Mouse (Mus musculus) embryonic facial prominence, embryonic 12.5 days (tissue): ENCODE measurements around the gene Dcps. TPM values are rescaled to one million over a fixed set of nuclear protein-coding genes. Genes with fewer than 3 reads are reported as not detected.
A peak's percentile ranks its signal among the peaks of the same experiment; 100 is the strongest.

Experiments
- ATAC-seq: fragments of 200-750 bp; cut with Nextera tagmentation; 2 replicates; pipeline ENCODE4 v1.8.0; 2017; ENCODE audit not compliant: insufficient number of reproducible peaks, insufficient read depth, low FRiP score, low TSS enrichment
- H3K27ac ChIP-seq: fragments of 300-500 bp; sonication (generic); 2 replicates; pipeline ENCODE4 v1.5.1; 2016; ENCODE audit warnings: mild to moderate bottlenecking
- H3K27me3 ChIP-seq: fragments of 300-500 bp; sonication (generic); 2 replicates; pipeline ENCODE4 v1.6.1; 2016; ENCODE audit warnings: mild to moderate bottlenecking, moderate library complexity
- H3K36me3 ChIP-seq: fragments of 300-500 bp; sonication (generic); 2 replicates; pipeline ENCODE4 v1.6.1; 2016; ENCODE audit warnings: mild to moderate bottlenecking
- H3K4me1 ChIP-seq: fragments of 300-500 bp; sonication (generic); 2 replicates; pipeline ENCODE4 v1.6.1; 2016
- H3K4me2 ChIP-seq: fragments of 300-500 bp; sonication (generic); replicated peaks from 2 replicates; pipeline ENCODE4 v1.6.1; 2016; ENCODE audit warnings: mild to moderate bottlenecking, moderate library complexity
- H3K4me3 ChIP-seq: fragments of 300-500 bp; sonication (generic); 2 replicates; pipeline ENCODE4 v1.5.1; 2016; ENCODE audit warnings: mild to moderate bottlenecking
- H3K9ac ChIP-seq: fragments of 300-500 bp; sonication (generic); 2 replicates; pipeline ENCODE4 v1.6.1; 2016; ENCODE audit warnings: mild to moderate bottlenecking, moderate library complexity
- H3K9me3 ChIP-seq: fragments of 300-500 bp; sonication (generic); 2 replicates; pipeline ENCODE4 v1.6.1; 2016; ENCODE audit warnings: mild to moderate bottlenecking, moderate library complexity
- WGBS: fragments of 180-500 bp; shearing (Covaris S2); methylation state at CpG from one replicate; pipeline ENCODE4 v1.1.7; 2016; 5-methylcytosine and 5-hydroxymethylcytosine counted together
- polyA plus RNA-seq: library from polyadenylated mRNA; unstranded; fragments of >200 nt; fragmentation: Nextera tagmentation; extraction: Ambion mirVana; gene quantifications from 2 replicates; pipeline ENCODE4 v1.2.1, GENCODE M21; 2016

Gene Dcps
- polyA plus RNA-seq, 1 experiment from 2014 or later: 77.6 TPM

DNA sequence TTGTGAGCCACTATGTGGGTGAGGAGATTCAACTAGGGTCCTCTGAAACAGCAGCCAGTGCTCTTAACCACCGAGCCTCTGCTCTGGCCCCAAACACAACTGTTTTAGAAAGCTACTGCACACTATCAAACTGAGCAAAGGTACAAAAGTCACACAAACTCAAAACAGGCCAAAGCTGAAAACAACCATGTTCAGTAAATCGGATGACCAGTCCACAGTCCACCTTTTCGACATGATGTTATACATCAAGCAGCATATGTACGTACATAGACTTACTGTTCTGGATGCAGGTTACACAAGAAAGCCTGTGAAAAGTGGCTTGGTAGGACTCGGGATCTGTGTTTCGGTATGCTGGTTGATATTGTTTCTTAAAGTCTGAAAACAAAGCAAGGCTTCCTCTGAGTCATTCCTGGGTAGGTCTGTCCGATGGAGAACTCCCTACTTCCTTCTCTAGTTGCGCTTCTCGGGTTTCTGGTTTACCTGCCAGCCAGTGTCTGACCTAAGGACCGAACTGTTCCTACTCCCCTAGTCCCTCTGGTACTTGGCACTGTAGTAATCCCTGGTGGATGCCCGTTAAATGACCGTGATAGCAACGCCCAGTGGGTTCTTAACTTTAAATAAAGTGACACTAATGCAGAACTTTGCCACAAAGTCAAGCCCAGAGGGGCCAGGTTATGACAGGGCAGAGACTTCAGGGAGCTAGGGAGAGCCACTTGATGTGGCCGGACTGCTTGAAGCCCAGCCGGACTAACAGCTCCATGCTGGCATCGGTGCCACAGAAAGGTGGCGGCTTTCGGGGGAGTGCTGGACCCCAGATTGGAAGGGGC is 23.3 kb upstream of the Dcps start:
- Histone ChIP-seq H3K9ac (peak overlapping the region; percentile 78), H3K4me1 (peaks cover 7% of the 10 kb centered on the region; the same call in 1 of the 2 replicates), H3K9me3 (no peaks in the 10 kb centered on the region), H3K36me3 (no peaks in the 10 kb centered on the region), H3K4me2 (peak overlapping the region; percentile 73), H3K27ac (peak overlapping the region; percentile 46; the same call in 1 of the 2 replicates), H3K27me3 (no peaks in the 10 kb centered on the region), H3K4me3 (peak overlapping the region; percentile 65)
- ATAC-seq: peak; percentile 48
- WGBS: 23% methylated on average over 18 of the region's 18 CpGs

- H3K27me3 ChIP-seq: no peaks in the 10 kb centered on the region
- peaks cover 7% of the 10 kb centered on the region; the same call in 1 of the 2 replicates for H3K4me1 ChIP-seq
- no peak overlapping the region for H3K27ac ChIP-seq
- no peaks in the 10 kb centered on the region for H3K36me3 ChIP-seq
- WGBS: 79% methylated on average over 10 of the region's 10 CpGs
- H3K9me3 ChIP-seq: no peaks in the 10 kb centered on the region
- 0 out of 2 replicates have a peak overlapping the region, but pooled peaks have one; percentile 4 for H3K9ac ChIP-seq
- ATAC-seq: no peak
- no peak overlapping the region for H3K4me3 ChIP-seq
- no peak overlapping the region for H3K4me2 ChIP-seq
These were observed 22.5 kb upstream of the Dcps start for GRCm38 (mm10) chr9:35198351-35198750.

DNA sequence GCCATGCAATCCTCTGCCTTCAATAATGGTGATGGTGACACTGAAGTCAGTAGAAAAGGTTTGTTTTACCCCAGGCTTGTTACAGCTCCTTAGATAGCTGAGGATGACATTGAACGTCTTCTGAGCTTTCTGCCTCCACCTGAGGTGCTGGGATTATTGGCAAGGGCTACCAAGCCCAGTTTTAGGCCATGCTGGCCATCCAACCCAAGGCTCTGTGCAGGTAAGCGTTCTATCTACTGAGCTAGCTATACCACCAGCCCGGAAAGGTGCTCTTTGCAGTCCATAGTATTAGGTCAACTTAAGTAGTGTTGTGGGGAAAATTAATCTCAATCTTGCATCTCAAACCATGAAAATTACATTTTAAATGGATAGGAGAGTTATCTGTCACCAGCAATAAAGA is 21.8 kb upstream of the Dcps start:
- Histone ChIP-seq H3K27ac (no peak overlapping the region), H3K4me3 (no peak overlapping the region), H3K4me1 (peaks cover 7% of the 10 kb centered on the region; the same call in 1 of the 2 replicates), H3K4me2 (no peak overlapping the region), H3K27me3 (no peaks in the 10 kb centered on the region), H3K9me3 (no peaks in the 10 kb centered on the region), H3K9ac (no peak overlapping the region), H3K36me3 (no peaks in the 10 kb centered on the region)
- ATAC-seq: no peak
- 91% methylated on average over 3 of the region's 3 CpGs for WGBS

DNA sequence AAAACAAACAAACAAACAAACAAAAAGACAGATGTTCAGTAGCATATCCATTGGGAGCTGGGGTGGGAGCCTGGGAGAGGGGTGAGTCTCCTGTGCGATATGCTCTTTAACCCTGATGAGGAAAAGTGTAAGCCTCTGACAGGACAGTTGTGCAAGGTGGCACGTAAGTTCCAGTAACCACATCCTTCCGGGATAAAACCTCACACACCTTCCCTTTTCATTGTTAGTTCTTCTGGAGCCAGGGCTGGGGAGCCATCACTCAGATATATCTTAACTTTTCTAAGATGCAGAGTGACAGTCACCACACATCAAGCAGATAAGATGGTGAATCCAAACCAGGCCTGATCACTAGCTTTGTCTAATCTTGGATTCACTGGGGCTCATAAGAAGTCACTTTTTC is 18.2 kb upstream of the Dcps start:
- H3K9ac ChIP-seq: no peak overlapping the region
- ATAC-seq: no peak

DNA sequence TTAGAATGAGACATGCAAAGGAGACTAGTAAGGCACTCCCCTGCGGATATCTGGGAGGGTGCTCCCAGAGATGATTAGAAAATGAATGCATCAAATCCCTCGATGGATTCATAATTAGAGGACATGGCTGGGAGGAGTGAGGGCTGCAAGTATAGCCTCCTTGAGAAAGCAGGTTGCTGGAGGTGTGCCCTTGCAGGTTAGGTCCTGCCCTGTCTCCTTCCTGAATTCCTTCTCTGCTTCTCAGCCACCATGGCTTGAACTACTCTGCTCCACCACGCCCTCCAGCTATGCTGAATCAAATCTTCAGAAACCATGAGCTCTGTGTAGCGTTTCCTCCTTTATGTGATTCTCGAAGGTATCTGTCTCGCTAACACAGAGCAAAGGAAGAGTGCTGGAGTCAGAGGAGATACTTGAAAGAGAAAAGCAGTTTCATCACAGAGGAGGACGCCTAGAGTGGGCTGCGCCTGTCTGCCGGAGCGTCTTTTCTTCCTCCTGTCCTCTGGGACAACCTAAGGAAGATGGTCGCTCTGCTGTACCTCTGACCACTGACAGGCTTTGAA is 17.2 kb upstream of the Dcps start:
- 72% methylated on average over 11 of the region's 11 CpGs for WGBS
- no peak for ATAC-seq
- Histone ChIP-seq H3K4me2 (no peak overlapping the region), H3K27ac (no peak overlapping the region), H3K36me3 (peaks cover 24% of the 10 kb centered on the region), H3K4me3 (no peak overlapping the region), H3K4me1 (no peaks in the 10 kb centered on the region), H3K9me3 (no peaks in the 10 kb centered on the region), H3K9ac (no peak overlapping the region), H3K27me3 (no peaks in the 10 kb centered on the region)

More for the DNA sequence above, 18.2 kb upstream of the Dcps start:
- Histone ChIP-seq H3K36me3 (peaks cover 14% of the 10 kb centered on the region), H3K4me3 (no peak overlapping the region), H3K27ac (no peak overlapping the region), H3K9me3 (no peaks in the 10 kb centered on the region), H3K4me2 (no peak overlapping the region), H3K4me1 (no peaks in the 10 kb centered on the region), H3K27me3 (no peaks in the 10 kb centered on the region)
- 90% methylated on average over 3 of the region's 3 CpGs for WGBS

- Histone ChIP-seq H3K9me3 (no peaks in the 10 kb centered on the region), H3K36me3 (peaks cover 34% of the 10 kb centered on the region), H3K4me2 (no peak overlapping the region), H3K9ac (no peak overlapping the region), H3K4me3 (no peak overlapping the region), H3K4me1 (no peaks in the 10 kb centered on the region), H3K27me3 (no peaks in the 10 kb centered on the region), H3K27ac (no peak overlapping the region)
- no peak for ATAC-seq
- 77% methylated on average over 22 of the region's 22 CpGs for WGBS
These were observed 12.8 kb upstream of the Dcps start for GRCm38 (mm10) chr9:35188700-35189099.

- H3K4me1 ChIP-seq: no peaks in the 10 kb centered on the region
- no peak overlapping the region for H3K9ac ChIP-seq
- ATAC-seq: no peak
- no peaks in the 10 kb centered on the region for H3K9me3 ChIP-seq
- WGBS: 81% methylated on average over 10 of the region's 10 CpGs
- H3K27me3 ChIP-seq: no peaks in the 10 kb centered on the region
- H3K4me3 ChIP-seq: no peak overlapping the region
- H3K36me3 ChIP-seq: peaks cover 34% of the 10 kb centered on the region
- H3K27ac ChIP-seq: no peak overlapping the region
- no peak overlapping the region for H3K4me2 ChIP-seq
These were observed 11.6 kb upstream of the Dcps start for GRCm38 (mm10) chr9:35187351-35187903.

- no peaks in the 10 kb centered on the region for H3K4me1 ChIP-seq
- H3K27ac ChIP-seq: no peak overlapping the region
- WGBS: 85% methylated on average over 4 of the region's 4 CpGs
- peaks cover 32% of the 10 kb centered on the region for H3K36me3 ChIP-seq
- no peak overlapping the region for H3K9ac ChIP-seq
- no peaks in the 10 kb centered on the region for H3K9me3 ChIP-seq
- no peak overlapping the region for H3K4me3 ChIP-seq
- H3K27me3 ChIP-seq: no peaks in the 10 kb centered on the region
- H3K4me2 ChIP-seq: no peak overlapping the region
- no peak for ATAC-seq
These were observed 10.6 kb upstream of the Dcps start for GRCm38 (mm10) chr9:35186430-35186829.

- H3K4me2 ChIP-seq: no peak overlapping the region
- no peaks in the 10 kb centered on the region for H3K27me3 ChIP-seq
- H3K4me3 ChIP-seq: no peak overlapping the region
- H3K4me1 ChIP-seq: no peaks in the 10 kb centered on the region
- 71% methylated on average over 5 of the region's 5 CpGs for WGBS
- ATAC-seq: no peak
- H3K27ac ChIP-seq: no peak overlapping the region
- peaks cover 13% of the 10 kb centered on the region for H3K36me3 ChIP-seq
- H3K9ac ChIP-seq: no peak overlapping the region
- H3K9me3 ChIP-seq: no peaks in the 10 kb centered on the region
These were observed 7.5 kb upstream of the Dcps start for GRCm38 (mm10) chr9:35183359-35183758.

GRCm38 (mm10) chr9:35182832-35183231 is 7.0 kb upstream of the Dcps start:
- no peak for ATAC-seq
- H3K27me3 ChIP-seq: no peaks in the 10 kb centered on the region

GRCm38 (mm10) chr9:35176124-35176659 is 331 bp upstream of the Dcps start:
- no peak for ATAC-seq
- no peaks in the 10 kb centered on the region for H3K36me3 ChIP-seq
- 49% methylated on average over 14 of the region's 14 CpGs for WGBS
- no peaks in the 10 kb centered on the region for H3K9me3 ChIP-seq
- 0 out of 2 replicates have a peak overlapping the region, but pooled peaks have one; percentile 90 for H3K27ac ChIP-seq
- peak overlapping the region; percentile 74 for H3K4me2 ChIP-seq
- no peaks in the 10 kb centered on the region for H3K27me3 ChIP-seq
- no peak overlapping the region for H3K9ac ChIP-seq
- H3K4me3 ChIP-seq: peak overlapping the region; percentile 53
- H3K4me1 ChIP-seq: peaks cover 8% of the 10 kb centered on the region; the same call in 1 of the 2 replicates

More at GRCm38 (mm10) chr9:35182832-35183231, 7.0 kb upstream of the Dcps start:
- no peak overlapping the region for H3K27ac ChIP-seq
- no peak overlapping the region for H3K4me2 ChIP-seq
- H3K4me1 ChIP-seq: no peaks in the 10 kb centered on the region
- 80% methylated on average over 2 of the region's 2 CpGs for WGBS
- H3K4me3 ChIP-seq: no peak overlapping the region
- H3K9me3 ChIP-seq: no peaks in the 10 kb centered on the region
- peaks cover 10% of the 10 kb centered on the region; the same call in 1 of the 2 replicates for H3K36me3 ChIP-seq
- H3K9ac ChIP-seq: no peak overlapping the region
